Mouse (Mus musculus) urinary bladder, postnatal 36 days (tissue): Measurements from ENCODE around the gene Acot13.

Source experiments
- DNase-seq, 2 experiments: peaks; one replicate each; pipeline ENCODE4 v3.0.0; 2022; ENCODE audit warnings: low spot score in 2 of 2, mixed read lengths in 1 of 2

The Acot13 gene

DNA sequence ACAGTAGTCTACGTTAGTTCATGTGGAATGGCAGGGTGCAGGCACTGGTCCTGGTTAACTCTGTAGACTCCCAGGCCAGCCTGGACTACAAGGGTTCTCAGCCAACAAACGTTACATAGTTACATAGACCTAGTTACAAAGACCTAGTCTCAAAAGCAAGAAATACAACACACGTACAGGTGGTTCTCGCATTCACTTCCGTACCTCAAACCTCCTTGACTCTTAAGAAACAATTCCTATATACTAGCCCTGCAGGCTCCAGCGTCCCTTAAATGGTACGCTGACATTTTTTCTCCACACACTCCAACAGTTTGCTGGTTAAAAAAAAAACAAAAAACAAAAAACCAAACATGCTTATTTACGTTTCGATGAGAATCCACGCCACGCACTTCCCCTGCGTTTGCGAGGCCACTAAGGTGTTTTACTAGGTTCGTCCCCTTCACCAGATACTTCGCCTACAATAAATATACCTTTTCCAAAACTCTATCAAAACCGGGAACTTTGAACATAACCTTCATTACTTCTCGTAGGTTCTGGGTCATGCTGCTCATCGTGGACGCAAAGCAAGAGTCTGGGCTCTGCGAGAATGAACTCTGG, 486 bp downstream of the Acot13 start:
- DNase-seq: no peak

DNA sequence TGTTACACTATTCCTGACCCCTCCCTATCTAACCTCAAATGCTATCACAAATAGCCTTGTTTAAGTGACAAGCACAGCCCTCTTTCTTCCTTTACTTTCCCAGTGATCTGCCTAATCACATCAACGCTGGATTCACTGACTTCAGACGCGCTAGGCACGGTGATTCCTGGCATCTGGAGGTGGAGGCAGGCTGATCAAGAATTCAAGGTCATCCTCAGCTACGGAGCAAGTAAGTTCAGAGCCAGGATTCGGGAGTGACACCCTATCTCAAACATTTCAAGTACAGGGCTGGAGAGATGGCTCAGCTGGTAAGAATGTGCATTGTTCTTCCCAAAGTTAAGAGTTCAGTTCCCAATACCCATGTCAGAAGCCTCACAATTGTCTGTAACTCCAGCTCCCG, 5.2 kb downstream of the Acot13 start:
- no peak for DNase-seq

DNA sequence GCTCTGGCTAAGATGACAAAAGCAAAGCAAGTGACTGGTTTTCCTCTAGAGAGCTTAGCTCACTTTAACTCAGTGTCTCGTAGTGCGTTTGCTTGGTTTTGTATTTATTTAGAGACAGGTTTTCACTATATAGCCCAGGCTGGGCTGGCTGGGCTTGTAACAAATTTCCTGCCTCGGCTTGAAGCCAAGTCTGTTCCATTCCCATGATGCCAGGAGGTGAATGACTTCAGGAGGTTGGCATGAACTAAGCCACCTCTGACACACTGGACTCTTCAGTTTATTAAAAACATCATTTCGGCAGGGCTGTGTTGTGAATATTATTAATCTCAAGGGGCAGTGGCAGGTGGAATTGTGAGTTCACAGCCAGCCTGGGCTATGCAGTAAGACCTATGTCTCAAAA, 5.8 kb downstream of the Acot13 start:
- DNase-seq: no peak

DNA sequence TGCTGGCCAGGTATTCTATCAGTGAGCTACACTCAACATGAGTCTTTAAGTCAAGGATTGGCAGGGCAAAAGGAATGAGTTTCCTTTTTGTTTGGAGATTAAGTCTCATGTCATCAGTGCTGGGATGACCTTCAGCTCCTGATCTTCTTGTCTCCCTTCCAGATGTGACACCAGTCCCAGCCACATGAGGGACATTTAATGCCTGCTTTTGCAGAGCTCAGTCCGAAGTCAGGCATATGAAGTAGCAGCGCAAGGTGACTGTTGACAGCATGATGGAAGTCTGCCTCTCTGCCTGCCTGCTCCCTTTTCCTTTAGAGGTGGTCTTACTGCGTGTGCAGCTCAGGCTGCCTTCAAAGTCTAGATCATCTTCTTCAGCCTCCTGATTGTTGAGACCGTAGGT, 6.7 kb downstream of the Acot13 start:
- no peak for DNase-seq

DNA sequence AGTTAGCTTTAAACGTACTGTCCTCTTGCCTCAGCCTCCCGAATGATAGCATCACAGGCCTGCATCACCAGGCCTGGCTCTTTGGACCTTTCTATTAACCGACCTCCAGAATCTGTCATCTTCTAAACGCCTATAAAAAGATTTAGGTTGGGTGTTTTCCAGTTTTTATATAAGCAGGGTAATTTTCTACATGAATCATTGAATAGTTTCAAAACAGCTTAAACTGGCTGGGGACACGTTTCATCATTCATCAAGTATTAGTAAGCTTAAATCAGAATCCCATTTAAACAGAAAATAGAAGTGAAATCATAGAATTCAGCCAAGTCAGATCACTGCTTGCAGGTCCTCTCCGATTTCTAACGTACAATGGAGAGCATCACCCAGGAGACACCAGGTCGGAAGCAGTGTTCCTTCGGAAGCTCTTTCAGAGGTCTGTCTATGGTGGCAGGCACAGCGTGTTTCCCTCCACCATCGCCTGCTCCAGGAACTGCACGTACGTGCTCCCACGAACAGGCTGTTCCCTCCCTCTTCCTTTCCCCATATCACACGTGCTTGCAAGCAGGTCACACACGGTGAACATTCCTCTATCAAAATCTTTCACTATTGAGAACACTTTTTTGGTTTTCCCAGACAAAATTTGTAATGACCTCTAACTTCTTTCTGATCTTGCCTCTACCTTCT, 8.5 kb downstream of the Acot13 start:
- no peak for DNase-seq

DNA sequence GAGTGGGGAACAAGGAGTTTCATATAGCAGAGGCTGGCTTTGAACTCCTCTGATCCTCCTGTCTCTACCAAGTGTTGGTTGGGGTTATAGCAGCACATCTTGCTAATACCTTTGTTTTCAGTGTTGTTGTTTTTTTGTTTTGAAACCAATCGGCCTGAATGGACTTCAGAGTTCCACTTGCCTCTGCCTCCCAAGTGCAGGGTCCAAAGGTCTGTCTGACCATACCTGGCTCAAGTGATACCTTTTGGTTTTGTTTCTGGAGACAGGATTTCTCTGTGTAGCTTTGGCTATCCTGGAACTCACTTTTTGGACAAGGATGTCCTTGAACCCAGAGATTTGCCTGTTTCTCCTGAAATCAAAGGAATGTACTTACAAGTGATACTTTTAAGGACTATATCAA, 11.4 kb downstream of the Acot13 start:
- no peak for DNase-seq

DNA sequence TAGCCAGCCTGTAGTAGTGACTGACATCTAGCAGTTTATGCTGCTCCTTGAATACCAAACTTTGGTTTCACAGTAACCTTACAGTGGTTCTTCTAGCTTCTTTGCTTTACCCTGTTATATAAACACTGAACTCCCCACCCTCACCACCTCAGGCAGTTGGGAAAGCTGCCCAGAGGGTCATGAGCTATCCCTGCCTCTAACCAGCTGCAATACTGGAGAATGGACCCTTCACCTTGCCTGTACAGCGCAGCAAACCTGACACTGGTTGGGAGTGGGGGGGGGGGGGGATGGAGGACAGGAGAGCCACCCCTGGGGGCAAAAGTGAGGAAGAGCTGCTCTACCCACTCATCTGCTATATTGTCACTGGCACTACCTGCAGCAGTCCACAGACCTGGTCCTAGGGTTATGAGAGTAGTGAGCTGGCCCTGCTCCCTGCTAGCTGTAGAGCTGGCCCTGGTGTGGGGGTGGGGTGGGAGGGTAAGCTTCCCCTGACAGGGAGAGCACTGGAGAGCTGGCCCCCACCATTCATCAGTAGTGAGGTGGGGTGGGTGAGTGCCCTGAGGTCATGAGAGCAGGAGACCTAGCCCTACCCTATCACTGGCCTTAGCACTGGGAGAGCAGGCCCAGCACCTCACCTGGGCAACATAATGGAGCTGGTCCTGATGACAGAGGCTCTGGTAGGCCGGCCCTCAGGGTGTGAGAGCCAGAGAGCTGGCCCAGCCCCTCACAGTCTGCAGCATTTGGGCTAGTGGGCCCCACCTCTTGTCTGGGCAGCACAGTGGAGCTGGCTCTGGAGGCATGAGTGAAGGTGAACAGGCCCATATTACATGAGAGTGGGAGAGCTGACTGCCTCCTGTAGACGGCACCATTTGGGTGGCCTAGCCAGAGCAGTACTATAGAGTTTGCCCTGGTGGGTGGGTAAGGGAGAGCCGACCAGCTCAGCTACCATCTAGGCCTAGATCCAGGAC, 14.9 kb downstream of the Acot13 start:
- no peak for DNase-seq

DNA sequence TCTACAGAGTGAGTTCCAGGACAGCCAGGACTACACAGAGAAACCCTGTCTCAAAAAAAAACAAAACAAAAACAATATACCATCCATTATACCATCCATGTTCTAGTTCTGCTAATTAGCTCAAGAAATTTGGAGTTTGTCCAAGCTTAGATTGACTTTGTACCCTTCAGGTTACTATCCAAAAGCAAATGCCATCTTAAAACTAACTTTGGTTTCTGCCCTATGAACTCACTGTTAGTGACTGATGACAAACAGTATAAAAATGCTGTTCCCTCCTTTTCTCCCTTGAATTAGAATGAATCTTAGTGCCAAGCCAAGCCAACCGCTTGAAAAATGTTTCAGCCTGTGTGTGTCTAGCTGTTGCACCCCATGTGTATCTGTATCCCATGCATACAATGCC, 16.7 kb downstream of the Acot13 start:
- DNase-seq: no peak

DNA sequence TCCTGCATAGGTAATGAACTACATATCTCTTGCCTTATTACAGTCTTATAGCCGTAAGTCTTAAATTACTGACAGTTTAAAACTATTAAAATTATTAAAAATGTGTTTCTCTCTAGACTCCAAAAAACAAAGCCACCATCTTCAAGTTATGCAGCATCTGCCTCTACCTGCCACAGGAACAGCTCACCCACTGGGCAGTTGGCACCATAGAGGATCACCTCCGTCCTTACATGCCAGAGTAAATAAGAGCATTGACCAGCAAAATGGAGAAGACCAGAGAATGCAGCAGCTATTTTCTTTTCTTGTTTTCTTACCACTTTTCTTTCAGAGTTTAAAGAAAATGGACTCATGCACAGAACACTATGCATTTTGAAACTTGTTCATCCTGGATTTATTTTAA, 18.8 kb downstream of the Acot13 start:
- no peak for DNase-seq

DNA sequence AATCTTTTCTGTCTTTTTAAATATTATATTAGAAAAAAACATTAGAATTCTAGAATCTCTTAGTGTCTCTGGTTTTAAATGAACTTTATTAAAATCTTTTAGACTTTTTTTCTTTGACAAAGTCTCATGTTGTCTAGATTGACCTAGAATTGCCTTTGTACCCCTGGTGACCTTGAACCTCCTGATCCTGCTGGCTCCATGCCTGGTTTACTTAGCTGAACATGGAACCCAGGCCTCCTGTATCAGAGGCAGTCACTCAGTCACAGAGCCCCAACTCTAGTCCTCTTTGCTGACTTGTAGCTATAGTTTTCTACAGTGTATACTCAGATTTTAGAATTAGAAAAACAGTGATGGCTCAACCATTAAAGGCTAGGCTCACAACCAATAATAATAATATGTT, 25.3 kb downstream of the Acot13 start:
- no peak for DNase-seq

DNA sequence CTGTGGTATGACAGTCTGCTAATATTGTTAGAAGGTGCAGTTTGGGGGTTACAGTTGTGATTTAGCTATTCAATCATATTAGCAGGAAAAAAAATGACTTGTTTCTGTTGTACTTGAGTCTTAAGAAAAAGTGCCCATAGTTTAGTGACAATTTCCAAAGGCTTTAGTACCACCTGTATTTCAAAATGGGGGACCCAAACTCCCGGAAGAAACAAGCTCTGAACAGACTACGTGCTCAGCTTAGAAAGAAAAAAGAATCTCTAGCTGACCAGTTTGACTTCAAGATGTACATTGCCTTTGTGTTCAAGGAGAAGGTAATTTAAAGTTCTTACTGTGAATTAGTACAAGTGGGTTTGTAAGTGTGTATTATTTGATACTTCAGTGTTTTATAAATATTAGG, 28.1 kb downstream of the Acot13 start:
- no peak for DNase-seq

DNA sequence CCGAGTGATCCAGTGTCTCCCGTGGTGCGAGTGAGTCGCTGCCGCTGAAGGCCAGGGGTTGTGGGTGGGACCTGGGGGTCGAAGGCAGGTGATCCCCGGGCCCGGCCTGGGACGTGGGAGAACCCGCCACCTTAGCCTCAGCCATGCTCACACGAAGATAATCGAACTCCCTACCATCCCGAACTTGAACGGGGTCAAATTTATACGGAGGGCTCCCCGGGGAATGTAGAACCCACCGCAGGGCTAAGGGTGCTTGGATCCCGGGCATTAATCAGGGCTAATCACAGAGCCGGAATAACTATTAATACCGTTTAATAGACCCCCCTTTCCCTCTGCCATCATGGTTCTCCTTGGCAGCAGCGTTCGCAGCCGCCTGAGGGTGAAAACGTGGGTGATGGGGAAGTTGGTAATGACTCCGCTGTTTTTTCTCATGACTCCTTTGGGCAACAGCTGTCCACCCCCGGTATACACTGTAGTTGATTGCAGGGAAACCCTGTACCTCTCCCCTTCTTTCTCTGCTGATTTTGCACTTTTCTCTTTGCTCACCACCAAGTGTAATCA, 29.1 kb downstream of the Acot13 start:
- peak in 1 of 2 experiments; percentile 15 for DNase-seq

DNA sequence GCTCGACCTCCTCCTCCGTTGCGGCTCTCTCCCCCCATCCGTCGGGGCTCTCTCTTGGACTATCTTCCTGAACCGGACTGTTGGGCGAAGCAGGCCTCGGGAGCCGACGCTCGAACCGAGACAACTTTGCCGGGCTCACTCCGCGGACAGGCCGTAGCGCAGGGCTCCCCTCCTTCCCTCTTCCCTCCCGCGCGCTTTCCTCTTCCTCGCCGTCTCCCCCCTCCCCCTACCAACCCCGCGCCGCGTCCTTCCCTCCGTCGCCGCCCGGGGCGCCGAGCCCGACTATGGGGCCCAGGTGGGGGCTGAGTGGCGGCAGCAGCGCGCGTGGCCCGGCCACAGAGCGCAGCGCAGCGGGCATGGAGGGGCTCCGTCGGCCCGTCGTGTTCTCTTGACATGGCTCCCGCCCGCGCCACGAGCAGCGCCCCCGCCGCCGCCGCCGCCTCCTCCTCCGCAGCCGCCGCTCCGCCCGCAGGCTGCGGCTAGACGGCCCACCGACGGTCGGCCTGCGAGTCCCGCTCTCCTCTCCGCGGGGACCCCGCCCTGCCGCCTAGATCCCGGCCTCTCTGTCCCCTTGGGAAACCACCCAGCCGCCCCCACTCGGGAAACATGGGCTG, 29.9 kb downstream of the Acot13 start, which contains the start of gene BC005537:
TSS of gene BC005537 (plus strand) at position 350 of the 614 bp plus-strand sequence.
- peak in 1 of 2 experiments; percentile 37 for DNase-seq

DNA sequence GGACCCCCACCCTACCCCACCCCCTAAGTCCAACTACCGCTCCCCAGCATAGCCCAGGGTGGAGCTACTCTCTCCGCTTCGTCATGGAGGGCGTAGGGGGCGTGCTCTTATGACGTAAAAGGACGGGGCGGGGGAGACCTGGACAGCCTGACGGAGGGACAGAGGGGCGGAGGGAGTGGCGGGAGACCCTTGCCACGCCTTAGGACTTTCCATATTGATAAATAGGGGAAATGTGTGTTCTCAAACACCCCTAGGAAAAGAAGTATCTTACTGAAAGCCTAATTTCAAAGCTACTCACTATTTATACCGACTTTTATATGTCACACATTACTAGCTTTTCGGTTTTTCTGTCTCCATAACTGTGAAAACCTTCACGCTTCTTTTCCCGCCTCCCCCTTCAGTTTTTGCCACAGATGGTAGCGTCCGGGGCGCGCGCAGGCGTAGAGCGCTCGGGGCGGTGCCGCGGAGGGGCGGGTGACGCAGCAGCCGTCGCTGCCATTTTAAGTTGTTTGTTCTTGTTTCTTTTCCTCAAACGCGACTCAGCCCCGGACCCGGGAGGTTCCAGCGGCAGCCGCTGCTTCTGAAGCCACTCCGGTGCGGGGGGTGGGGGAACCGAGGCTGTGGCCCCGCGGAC, 30.5 kb downstream of the Acot13 start:
- peak; percentile 96 to 98 for DNase-seq

DNA sequence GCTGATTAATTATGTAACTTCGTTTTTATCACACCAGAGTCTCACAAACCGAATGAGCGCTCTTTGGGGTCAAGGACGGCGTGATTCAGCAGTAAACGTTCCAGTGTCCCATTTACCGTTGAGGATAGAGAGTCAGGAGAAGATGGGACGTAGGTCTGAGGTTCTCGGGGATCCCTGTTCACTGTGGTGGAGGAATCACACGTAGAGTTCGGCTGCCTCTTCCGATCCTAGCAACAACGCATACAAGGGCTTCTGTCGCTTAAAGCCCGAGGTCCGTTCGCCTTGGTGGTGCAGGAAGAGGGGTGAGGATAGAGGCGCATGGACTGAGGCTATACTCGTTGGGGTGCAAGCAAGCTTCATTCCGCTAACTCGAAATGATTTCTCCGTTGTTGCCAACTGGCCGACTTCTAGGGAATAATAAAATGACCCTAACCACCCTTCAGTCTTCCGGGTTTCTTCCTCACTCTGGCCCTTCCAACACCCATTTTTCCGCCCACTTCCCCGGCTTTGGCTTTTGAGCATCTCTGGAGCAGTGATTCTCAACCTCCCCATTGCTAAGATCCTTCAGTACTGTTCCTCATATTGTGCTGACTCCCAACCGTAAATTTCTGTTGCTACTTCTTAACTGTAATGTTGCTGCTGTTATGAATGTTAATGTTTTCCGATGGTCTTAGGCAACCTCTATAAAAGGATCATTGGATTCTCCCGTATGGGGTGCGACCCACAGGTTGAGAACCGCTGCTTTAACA, 31.2 kb downstream of the Acot13 start:
- DNase-seq: peak; percentile 22 to 52

DNA sequence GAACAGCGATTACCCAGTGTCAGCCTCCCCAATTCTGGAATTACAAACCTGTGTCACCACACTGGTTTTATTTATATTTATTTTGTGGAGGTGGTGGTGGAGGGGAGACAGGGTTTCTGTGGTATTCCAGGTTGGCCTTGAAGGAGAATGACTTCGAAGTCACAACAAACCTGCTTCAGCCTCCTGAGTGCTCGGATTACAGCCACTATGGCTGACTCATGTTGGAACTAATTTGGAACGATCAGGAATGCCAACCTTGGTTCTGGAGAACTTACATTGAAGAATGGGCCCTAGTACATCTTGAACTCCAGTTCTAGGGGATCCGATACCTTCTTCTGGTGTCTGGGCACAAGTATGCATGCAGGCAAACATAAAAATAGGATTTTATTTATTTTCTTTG, 32.0 kb downstream of the Acot13 start:
- no peak for DNase-seq

DNA sequence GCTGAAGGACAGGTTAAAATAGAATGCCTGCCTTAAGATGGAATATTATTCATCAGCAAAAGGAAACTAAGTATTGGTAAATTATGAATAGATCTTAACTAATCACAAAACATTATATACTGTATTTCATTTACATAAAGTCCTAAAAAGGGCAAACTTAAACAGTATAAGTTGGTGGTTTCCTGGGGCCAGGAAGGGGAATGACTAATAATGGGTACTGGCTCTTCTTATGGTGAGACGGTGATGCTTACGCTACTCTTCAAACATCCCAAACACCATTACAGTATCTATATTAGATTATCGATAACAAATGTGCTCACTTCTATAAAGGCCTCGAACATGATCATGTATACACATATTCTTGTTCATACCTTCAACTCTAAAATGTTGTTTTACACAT, 32.7 kb downstream of the Acot13 start:
- DNase-seq: no peak

DNA sequence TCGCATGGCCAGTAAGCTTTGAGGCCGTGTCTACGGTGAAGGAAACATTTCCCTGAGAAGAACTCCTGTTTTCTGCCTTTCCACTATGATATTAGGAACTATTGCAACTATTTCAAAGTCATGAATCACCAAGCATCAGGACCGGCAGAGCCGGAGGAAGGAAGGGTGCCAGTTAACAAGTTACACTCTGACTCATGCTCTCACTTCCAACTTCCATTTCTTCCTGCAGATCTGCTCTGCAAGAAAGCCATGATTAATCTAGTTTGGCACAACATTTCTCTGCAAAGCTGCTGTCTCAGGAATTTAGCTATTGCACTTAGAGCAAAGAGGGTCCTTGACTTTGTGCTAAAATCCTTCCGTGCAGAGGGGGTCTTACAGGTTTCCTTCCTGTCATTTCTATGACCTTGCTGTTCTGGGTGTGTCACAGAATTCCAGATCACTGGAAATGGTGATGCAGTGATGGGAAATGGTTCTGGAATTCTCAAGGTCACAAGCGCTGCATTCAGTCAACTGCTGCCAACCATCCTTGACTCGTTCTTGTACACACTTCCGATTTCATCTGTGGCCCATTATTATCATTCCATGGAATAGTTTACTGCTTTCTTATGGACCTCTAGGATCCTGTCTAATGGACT, 38.8 kb downstream of the Acot13 start:
- DNase-seq: peak in 1 of 2 experiments; percentile 18

DNA sequence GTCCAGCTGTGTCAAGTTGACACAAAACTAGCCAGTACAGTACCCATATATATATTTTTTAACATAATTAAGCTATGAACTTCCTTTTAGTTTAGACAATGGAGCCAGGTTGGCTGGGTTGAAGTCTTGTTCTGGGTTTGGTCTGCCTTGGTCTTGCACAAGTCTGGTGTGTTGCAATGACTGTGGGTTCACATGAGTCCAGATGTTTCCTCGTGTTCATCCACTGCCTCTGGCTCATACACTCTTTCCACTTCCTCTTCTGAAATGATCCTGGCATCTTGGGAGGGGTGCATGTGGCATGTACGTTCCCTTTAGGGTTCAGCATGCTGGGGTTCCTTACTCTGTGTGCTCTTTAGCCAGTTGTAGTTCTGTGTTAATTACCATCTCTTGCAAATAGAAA, 40.0 kb downstream of the Acot13 start:
- peak in 1 of 2 experiments; percentile 55 for DNase-seq

DNA sequence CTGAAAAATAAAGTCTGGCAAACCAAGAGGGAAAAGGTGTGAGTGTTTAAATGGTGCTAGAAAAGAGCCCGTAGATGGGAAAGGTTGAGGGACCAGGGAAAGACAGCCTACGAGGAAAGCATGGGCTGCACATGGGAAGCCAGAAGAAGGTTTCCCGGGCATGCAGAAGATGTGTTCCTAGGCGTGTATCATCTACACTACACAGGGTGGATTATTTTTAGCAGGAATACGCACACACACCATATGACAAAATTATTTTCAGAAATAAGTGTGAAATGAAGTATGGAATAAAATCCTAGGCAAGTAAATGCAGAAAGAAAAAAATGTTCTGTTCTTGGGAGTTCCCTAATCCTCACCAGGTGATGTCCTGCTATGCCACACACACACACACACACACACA, 43.9 kb downstream of the Acot13 start:
- DNase-seq: no peak
